Mouse (Mus musculus) neural tube, embryonic 13.5 days (tissue): Measurements from ENCODE around the gene Ankrd17. TPM values are rescaled to one million over a fixed set of nuclear protein-coding genes. Genes with fewer than 3 reads are reported as not detected.
"Not testable (repeated sequence)": the region's sequence is repeated elsewhere in the genome, so short reads cannot be mapped to it uniquely, and the experiment has no call there.

Experiments used
- ATAC-seq: fragments of 200-750 bp; cut with Nextera tagmentation; 2 replicates; pipeline ENCODE4 v1.8.0; 2017; ENCODE audit warnings: low read depth, mild to moderate bottlenecking, moderate TSS enrichment, moderate library complexity
- H3K27ac ChIP-seq: fragments of 300-500 bp; sonication (generic); replicated peaks from 2 replicates; pipeline ENCODE4 v1.5.1; 2015; ENCODE audit warnings: moderate library complexity, mild to moderate bottlenecking, inconsistent platforms
- H3K27me3 ChIP-seq: fragments of 300-500 bp; sonication (generic); 2 replicates; pipeline ENCODE4 v1.6.1; 2015; ENCODE audit warnings: mild to moderate bottlenecking, inconsistent platforms
- H3K36me3 ChIP-seq: fragments of 300-500 bp; sonication (generic); 2 replicates; pipeline ENCODE4 v1.6.1; 2015; ENCODE audit warnings: mild to moderate bottlenecking, inconsistent platforms
- H3K4me1 ChIP-seq: fragments of 300-500 bp; sonication (generic); replicated peaks from 2 replicates; pipeline ENCODE4 v1.6.1; 2015; ENCODE audit warnings: inconsistent platforms
- H3K4me2 ChIP-seq: fragments of 300-500 bp; sonication (generic); 2 replicates; pipeline ENCODE4 v1.6.1; 2015; ENCODE audit warnings: inconsistent platforms, mild to moderate bottlenecking, moderate library complexity
- H3K4me3 ChIP-seq: fragments of 300-500 bp; sonication (generic); 2 replicates; pipeline ENCODE4 v1.5.1; 2015; ENCODE audit warnings: mild to moderate bottlenecking, inconsistent platforms
- H3K9ac ChIP-seq: fragments of 300-500 bp; sonication (generic); 2 replicates; pipeline ENCODE4 v1.6.1; 2015; ENCODE audit warnings: moderate library complexity, mild to moderate bottlenecking, inconsistent platforms
- H3K9me3 ChIP-seq: fragments of 300-500 bp; sonication (generic); 2 replicates; pipeline ENCODE4 v1.6.1; 2016; ENCODE audit warnings: inconsistent platforms
- WGBS: fragments of 180-500 bp; shearing (Covaris S2); methylation state at CpG from one replicate; pipeline ENCODE4 v1.1.7; 2015; 5-methylcytosine and 5-hydroxymethylcytosine counted together
- polyA plus RNA-seq: library from polyadenylated mRNA; unstranded; fragments of >200 nt; fragmentation: Nextera tagmentation; extraction: Ambion mirVana; gene quantifications from 2 replicates; pipeline ENCODE4 v1.2.1, GENCODE M21; 2015

Ankrd17 gene
- polyA plus RNA-seq, 1 experiment from 2014 or later, result 29.3 TPM

DNA sequence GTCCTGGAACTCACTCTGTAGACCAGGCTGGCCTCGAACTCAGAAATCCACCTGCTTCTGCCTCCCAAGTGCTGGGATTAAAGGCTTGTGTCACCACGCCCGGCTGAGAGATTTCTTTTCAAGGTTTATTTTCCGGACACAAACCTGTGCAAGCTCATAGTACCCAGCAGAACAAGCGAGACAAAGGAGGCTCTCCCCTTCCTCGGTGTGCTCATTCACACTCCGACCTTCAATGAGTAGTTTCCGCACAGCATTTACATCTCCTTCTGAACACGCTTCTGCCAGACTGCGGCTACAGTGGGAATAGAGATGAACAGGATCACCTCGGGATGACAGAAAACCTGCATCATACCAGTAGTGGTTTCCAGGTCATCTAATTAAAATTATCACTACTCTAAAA is 68.0 kb downstream of the Ankrd17 start:
- Histone ChIP-seq H3K4me1 (0 out of 2 replicates have a peak, but pooled peaks cover 8% of the 10 kb centered on the region), H3K36me3 (peaks cover 35% of the 10 kb centered on the region), H3K9me3 (no peaks in the 10 kb centered on the region), H3K27ac (no peak overlapping the region), H3K4me2 (no peak overlapping the region), H3K9ac (no peak overlapping the region), H3K27me3 (no peaks in the 10 kb centered on the region), H3K4me3 (no peak overlapping the region)
- no peak for ATAC-seq
- 92% methylated on average over 11 of the region's 11 CpGs for whole genome bisulfite sequencing

DNA sequence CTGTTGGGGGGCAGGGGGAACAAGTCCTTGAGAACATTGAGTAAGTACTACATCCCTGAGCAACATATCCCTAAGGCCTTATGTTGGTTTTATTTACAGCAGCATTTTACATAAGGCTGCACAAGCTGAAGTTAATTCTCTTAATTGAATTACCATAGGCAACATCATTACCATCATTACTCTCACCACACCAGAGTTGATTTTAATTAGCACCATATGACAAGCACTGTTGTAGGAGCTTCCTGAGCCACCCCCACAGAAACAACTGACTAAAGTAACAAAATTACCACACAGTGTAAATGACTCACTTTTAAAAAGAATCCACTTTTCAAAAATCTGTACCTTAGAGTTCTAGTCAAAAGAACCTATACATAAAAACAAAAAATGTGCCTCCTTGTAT is 76.5 kb downstream of the Ankrd17 start:
- no peak for ATAC-seq
- Histone ChIP-seq H3K27ac (no peak overlapping the region), H3K9ac (no peak overlapping the region), H3K4me2 (no peak overlapping the region), H3K27me3 (no peaks in the 10 kb centered on the region), H3K4me3 (no peak overlapping the region), H3K4me1 (no peaks in the 10 kb centered on the region), H3K9me3 (no peaks in the 10 kb centered on the region), H3K36me3 (peaks cover 74% of the 10 kb centered on the region)

DNA sequence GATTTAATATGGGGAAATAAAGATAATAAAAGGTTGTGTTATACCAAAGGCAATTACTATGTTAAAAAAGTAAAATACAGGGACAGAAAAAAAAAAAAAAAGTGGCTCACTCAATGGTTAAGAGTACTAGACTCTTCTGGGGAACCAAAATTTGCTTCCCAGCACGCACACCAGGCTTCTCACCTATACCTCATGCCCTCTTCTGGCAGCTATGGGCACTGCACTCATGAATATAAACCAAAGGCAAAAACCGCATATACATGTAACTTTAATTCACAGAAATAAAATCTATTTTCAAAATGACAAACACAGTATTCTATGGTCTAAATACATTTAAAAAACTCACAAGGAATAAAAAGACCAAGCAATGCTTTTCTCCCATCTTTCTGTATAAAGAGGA is 79.8 kb downstream of the Ankrd17 start:
- no peaks in the 10 kb centered on the region for H3K9me3 ChIP-seq
- H3K27ac ChIP-seq, result no peak overlapping the region
- WGBS, result 79% methylated on average over 2 of the region's 2 CpGs
- ATAC-seq, result no peak
- H3K36me3 ChIP-seq, result peaks cover 69% of the 10 kb centered on the region
- no peak overlapping the region for H3K4me2 ChIP-seq
- H3K27me3 ChIP-seq, result no peaks in the 10 kb centered on the region
- no peaks in the 10 kb centered on the region for H3K4me1 ChIP-seq
- no peak overlapping the region for H3K4me3 ChIP-seq
- H3K9ac ChIP-seq, result no peak overlapping the region

DNA sequence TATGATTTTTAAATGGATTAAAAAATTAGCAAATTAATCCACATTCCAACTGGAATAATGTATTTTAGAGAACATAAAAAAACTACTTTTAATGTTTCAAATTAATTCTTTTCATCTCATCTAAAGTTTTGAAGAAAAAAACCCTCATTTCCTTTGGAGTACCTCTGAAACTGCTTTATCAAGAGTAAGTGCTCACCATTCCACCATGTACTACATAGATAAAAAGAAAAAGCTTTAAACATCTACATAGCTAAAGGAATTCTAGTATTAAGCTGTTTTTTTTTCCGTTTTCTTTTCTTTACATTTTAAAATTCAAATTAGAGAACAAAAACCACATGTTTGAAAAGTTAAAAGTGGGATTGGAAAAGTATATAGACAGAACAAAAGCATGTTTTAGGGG is 86.3 kb downstream of the Ankrd17 start:
- Histone ChIP-seq H3K9me3 (no peaks in the 10 kb centered on the region), H3K4me1 (no peaks in the 10 kb centered on the region), H3K4me3 (no peak overlapping the region), H3K4me2 (no peak overlapping the region), H3K27ac (no peak overlapping the region), H3K9ac (no peak overlapping the region), H3K27me3 (no peaks in the 10 kb centered on the region), H3K36me3 (peaks cover 45% of the 10 kb centered on the region)
- ATAC-seq, result no peak
- 92% methylated on average over 1 of the region's 1 CpGs for WGBS

- WGBS, result 90% methylated on average over 3 of the region's 3 CpGs
- no peak overlapping the region for H3K27ac ChIP-seq
- no peak overlapping the region for H3K4me3 ChIP-seq
- no peaks in the 10 kb centered on the region for H3K4me1 ChIP-seq
- ATAC-seq, result no peak
- no peak overlapping the region for H3K9ac ChIP-seq
- H3K9me3 ChIP-seq, result no peaks in the 10 kb centered on the region
- H3K4me2 ChIP-seq, result no peak overlapping the region
- peaks cover 45% of the 10 kb centered on the region for H3K36me3 ChIP-seq
- H3K27me3 ChIP-seq, result no peaks in the 10 kb centered on the region
Measured at GRCm38 (mm10) chr5:90279418-90279817, 87.0 kb downstream of the Ankrd17 start.

DNA sequence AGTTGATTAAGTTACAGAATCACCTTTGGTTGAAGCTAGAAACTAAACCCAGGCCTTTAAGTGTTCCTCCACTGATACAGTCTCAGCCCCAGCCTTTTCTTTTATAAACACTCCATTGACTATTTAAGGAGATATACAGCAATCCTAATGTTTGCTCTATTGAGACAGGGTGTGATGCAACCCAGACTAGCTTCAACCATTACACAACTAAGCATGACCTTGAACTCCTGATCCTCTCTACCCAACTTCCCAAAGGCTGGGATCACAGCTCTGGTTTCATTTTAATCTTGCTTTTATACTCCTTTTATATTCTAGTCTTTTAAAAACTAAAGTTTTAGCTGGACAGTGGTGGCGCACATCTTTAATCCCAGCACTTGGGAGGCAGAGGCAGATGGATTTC is 88.9 kb downstream of the Ankrd17 start:
- Histone ChIP-seq H3K4me1 (no peaks in the 10 kb centered on the region), H3K9me3 (no peaks in the 10 kb centered on the region), H3K4me2 (no peak overlapping the region), H3K27ac (no peak overlapping the region), H3K9ac (no peak overlapping the region), H3K36me3 (peaks cover 36% of the 10 kb centered on the region), H3K4me3 (no peak overlapping the region), H3K27me3 (no peaks in the 10 kb centered on the region)
- ATAC-seq, result no peak
- WGBS, result 93% methylated on average over 1 of the region's 1 CpGs

GRCm38 (mm10) chr5:90274806-90275205 is 91.6 kb downstream of the Ankrd17 start:
- Histone ChIP-seq H3K4me3 (no peak overlapping the region), H3K36me3 (peaks cover 45% of the 10 kb centered on the region)
- WGBS, result 84% methylated on average over 1 of the region's 1 CpGs

DNA sequence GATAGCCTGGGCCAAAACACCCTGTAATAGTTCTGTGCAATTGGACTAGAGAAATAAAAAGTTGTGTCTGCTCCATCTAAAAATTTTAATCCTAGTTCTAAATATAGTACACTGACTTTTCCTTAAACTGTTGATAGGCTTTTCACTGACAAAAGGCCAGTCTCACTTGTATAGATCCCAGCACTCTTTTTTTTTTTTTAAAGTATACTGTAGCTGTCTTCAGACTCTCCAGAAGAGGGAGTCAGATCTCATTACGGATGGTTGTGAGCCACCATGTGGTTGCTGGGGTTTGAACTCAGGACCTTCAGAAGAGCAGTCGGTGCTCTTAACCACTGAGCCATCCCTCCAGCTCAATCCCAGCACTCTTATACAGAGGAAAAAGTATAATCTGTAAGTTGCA is 104.1 kb downstream of the Ankrd17 start:
- not testable (repeated sequence) for H3K4me1 ChIP-seq, H3K27me3 ChIP-seq, H3K4me2 ChIP-seq, H3K4me3 ChIP-seq, ATAC-seq, H3K9me3 ChIP-seq, H3K27ac ChIP-seq, H3K9ac ChIP-seq
- peaks cover 72% of the 10 kb centered on the region for H3K36me3 ChIP-seq
- WGBS, result 82% methylated on average over 2 of the region's 2 CpGs

More at GRCm38 (mm10) chr5:90274806-90275205, 91.6 kb downstream of the Ankrd17 start:
- Histone ChIP-seq H3K27ac (no peak overlapping the region), H3K4me2 (no peak overlapping the region), H3K4me1 (no peaks in the 10 kb centered on the region), H3K9ac (no peak overlapping the region), H3K27me3 (no peaks in the 10 kb centered on the region), H3K9me3 (no peaks in the 10 kb centered on the region)
- no peak for ATAC-seq

DNA sequence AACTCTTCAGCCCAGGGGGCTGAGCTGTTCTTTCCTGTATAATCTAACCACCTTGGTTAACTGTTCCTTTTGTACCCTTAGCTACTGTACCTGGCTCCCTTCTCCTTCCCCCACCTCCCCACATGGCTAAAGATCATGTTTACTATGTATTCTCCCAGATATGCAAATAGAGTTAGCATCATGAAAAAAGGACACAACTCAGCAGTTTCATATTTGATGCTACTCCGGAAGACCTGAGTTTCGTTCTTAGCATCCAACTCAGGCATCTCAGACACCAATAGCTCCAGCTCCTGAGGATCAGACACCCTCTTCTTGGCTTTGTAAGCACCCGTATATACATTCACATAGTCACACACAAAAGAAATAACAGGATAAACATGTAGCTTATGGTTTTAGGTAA is 109.4 kb downstream of the Ankrd17 start:
- no peaks in the 10 kb centered on the region for H3K4me1 ChIP-seq
- no peaks in the 10 kb centered on the region for H3K9me3 ChIP-seq
- H3K4me2 ChIP-seq, result no peak overlapping the region
- H3K27me3 ChIP-seq, result no peaks in the 10 kb centered on the region
- H3K36me3 ChIP-seq, result peaks cover 92% of the 10 kb centered on the region
- ATAC-seq, result no peak
- H3K9ac ChIP-seq, result no peak overlapping the region
- H3K27ac ChIP-seq, result no peak overlapping the region
- WGBS, result 92% methylated on average over 3 of the region's 3 CpGs
- no peak overlapping the region for H3K4me3 ChIP-seq

- Histone ChIP-seq H3K27me3 (no peaks in the 10 kb centered on the region), H3K4me2 (no peak overlapping the region), H3K4me3 (no peak overlapping the region), H3K9ac (no peak overlapping the region), H3K4me1 (no peaks in the 10 kb centered on the region), H3K36me3 (peaks cover 81% of the 10 kb centered on the region), H3K9me3 (no peaks in the 10 kb centered on the region), H3K27ac (no peak overlapping the region)
- no peak for ATAC-seq
Measured at GRCm38 (mm10) chr5:90247503-90247902, 118.9 kb downstream of the Ankrd17 start.

- Histone ChIP-seq H3K27me3 (no peaks in the 10 kb centered on the region), H3K4me2 (no peak overlapping the region), H3K9ac (no peak overlapping the region), H3K4me3 (no peak overlapping the region), H3K9me3 (no peaks in the 10 kb centered on the region), H3K27ac (no peak overlapping the region), H3K36me3 (peaks cover 81% of the 10 kb centered on the region), H3K4me1 (no peaks in the 10 kb centered on the region)
- WGBS, result 85% methylated on average over 2 of the region's 2 CpGs
- ATAC-seq, result no peak
Measured at GRCm38 (mm10) chr5:90246987-90247386, 119.4 kb downstream of the Ankrd17 start.

DNA sequence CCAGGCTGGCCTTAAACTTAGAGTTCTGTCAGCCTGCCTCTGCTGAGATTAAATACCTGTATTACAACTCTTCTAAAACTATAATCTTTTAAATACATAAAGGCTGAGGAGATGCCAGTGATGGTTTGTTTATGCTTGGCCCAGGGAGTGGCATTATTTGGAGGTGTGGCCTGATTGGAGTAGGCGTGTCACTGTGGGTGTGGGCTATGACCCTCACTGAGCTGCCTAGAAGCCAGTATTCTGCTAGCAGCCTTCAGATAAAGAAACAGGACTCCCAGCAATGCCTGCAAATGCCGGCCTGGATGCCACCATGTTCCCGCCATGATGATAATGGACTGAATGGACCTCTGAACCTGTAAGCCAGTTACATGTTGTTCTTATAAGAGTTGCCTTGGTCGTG is 119.8 kb downstream of the Ankrd17 start:
- 89% methylated on average over 4 of the region's 4 CpGs for WGBS
- peaks cover 80% of the 10 kb centered on the region for H3K36me3 ChIP-seq

DNA sequence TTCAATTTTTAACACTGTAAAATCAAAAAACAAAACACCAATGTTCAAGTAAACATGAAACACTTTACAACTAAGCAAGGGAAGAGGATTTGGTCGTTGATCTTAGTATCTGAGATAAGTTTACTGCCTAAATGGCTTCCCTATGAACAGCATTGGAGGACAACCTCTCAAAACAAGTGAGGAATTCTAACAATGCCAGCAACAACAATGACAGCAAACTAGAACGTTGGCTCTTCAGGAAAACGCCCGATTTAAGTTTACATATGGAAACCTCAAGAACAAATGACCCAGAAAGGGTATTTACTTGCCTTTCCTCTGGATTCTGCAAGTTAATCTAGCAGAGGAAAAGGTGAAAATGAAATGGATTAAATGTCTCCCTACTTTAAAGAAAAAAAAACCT is 121.0 kb downstream of the Ankrd17 start:
- Histone ChIP-seq H3K4me3 (no peak overlapping the region), H3K9ac (no peak overlapping the region), H3K27me3 (no peaks in the 10 kb centered on the region), H3K4me1 (no peaks in the 10 kb centered on the region), H3K36me3 (peaks cover 76% of the 10 kb centered on the region), H3K27ac (no peak overlapping the region), H3K9me3 (no peaks in the 10 kb centered on the region), H3K4me2 (no peak overlapping the region)
- WGBS, result 77% methylated on average over 4 of the region's 4 CpGs
- no peak for ATAC-seq

More for the DNA sequence above, 119.8 kb downstream of the Ankrd17 start:
- Histone ChIP-seq H3K27me3 (no peaks in the 10 kb centered on the region), H3K4me2 (no peak overlapping the region), H3K4me3 (no peak overlapping the region), H3K9me3 (no peaks in the 10 kb centered on the region), H3K27ac (no peak overlapping the region), H3K9ac (no peak overlapping the region), H3K4me1 (no peaks in the 10 kb centered on the region)
- no peak for ATAC-seq
